Mouse (Mus musculus) urinary bladder, postnatal 10 days (tissue): ENCODE data around the gene Tmem50a.

Source experiments
- DNase-seq: peaks from one replicate; pipeline ENCODE4 v3.0.0; 2022; ENCODE audit warnings: low spot score

Gene Tmem50a

GRCm38 (mm10) chr4:134914864-134915209 lies at the start of gene Tmem50a:
TSS of gene Tmem50a (minus strand) at chr4:134915024.
- peak; percentile 71 for DNase-seq

GRCm38 (mm10) chr4:134963021-134963776 lies 48.4 kb upstream of the Tmem50a start:
- no peak for DNase-seq

GRCm38 (mm10) chr4:134956328-134956727 lies 41.5 kb upstream of the Tmem50a start:
- DNase-seq: no peak

GRCm38 (mm10) chr4:134955845-134956244 lies 41.0 kb upstream of the Tmem50a start:
- DNase-seq: no peak

GRCm38 (mm10) chr4:134955196-134955595 lies 40.4 kb upstream of the Tmem50a start:
- no peak for DNase-seq

GRCm38 (mm10) chr4:134954461-134954860 lies 39.6 kb upstream of the Tmem50a start:
- no peak for DNase-seq

GRCm38 (mm10) chr4:134950518-134951091 lies 35.8 kb upstream of the Tmem50a start:
- no peak for DNase-seq

- DNase-seq: no peak
These were observed 31.4 kb upstream of the Tmem50a start for GRCm38 (mm10) chr4:134946024-134946744.

GRCm38 (mm10) chr4:134943758-134944538 lies 29.1 kb upstream of the Tmem50a start:
- no peak for DNase-seq

- no peak for DNase-seq
These were observed 25.1 kb upstream of the Tmem50a start for GRCm38 (mm10) chr4:134939900-134940299.

GRCm38 (mm10) chr4:134937240-134938176 lies 22.7 kb upstream of the Tmem50a start:
- DNase-seq: no peak

- DNase-seq: peak; percentile 80
These were observed 16.1 kb upstream of the Tmem50a start, which contains the start of gene Syf2 for GRCm38 (mm10) chr4:134930684-134931481. TSS of gene Syf2 (plus strand) at chr4:134930898.

GRCm38 (mm10) chr4:134930190-134930589 lies 15.4 kb upstream of the Tmem50a start:
- no peak for DNase-seq

- no peak for DNase-seq
These were observed 14.7 kb upstream of the Tmem50a start for GRCm38 (mm10) chr4:134929536-134929935.

GRCm38 (mm10) chr4:134928464-134928836 lies 13.6 kb upstream of the Tmem50a start:
- DNase-seq: no peak

GRCm38 (mm10) chr4:134927815-134928463 lies 13.1 kb upstream of the Tmem50a start:
- no peak for DNase-seq

- DNase-seq: no peak
These were observed 10.4 kb upstream of the Tmem50a start for GRCm38 (mm10) chr4:134925206-134925605.

GRCm38 (mm10) chr4:134924019-134924741 lies 9.4 kb upstream of the Tmem50a start:
- no peak for DNase-seq
